Mouse (Mus musculus): ENCODE results near the gene Hip1.
"Not testable (repeated sequence)": the region's sequence is repeated elsewhere in the genome, so short reads cannot be mapped to it uniquely, and the experiment has no call there.

DNA sequence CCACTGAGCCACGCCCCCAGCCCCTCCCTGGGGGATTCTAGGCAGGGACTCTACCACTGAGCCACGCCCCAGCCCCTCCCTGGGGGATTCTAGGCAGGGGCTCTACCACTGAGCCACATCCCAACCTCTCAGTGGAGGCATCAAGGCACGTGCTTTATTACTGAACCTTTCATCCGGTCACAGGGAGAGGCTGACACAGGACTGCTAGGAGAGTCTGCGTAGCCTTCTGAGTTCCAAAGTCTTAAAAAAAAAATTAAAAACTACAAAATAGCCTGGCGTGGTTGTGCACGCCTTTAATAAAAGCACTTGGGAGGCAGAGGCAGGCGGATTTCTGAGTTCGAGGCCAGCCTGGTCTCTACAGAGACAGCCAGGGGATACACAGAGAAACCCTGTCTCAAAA lies 175.7 kb downstream of the Hip1 start:
- TF ChIP-seq CTCF (IDR thresholded peaks at IDR 0.05; ENCODE audit: low read depth, low read length); POLR2A (IDR thresholded peaks at IDR 0.05; ENCODE audit: borderline replicate concordance, low read depth, low read length): not testable (repeated sequence)
